Mouse (Mus musculus) 416B (cell line): Measurements from ENCODE around the gene Sntn.

ENCODE experiments used
- DNase-seq: peaks from one replicate; pipeline ENCODE4 v3.0.0; 2011; ENCODE audit warnings: low read depth

The Sntn gene

DNA sequence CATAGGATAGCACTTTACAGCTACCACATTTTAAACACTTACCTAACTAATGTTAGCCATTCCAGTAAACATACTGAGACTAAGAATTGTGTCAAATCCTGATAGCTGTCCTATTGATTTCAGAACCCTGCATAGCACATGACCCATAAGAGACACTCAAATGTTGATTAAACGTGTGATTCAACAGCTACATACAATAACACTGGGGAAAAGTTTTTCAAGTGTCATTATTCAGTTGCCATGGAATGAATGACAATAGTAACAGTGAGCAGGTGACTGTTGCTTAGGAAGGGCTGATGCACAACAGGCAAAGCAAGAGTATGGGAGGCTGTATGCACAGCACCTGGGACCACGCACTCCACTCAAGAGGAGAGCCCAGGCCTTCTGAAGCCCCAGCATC lies at the start of gene Sntn:
Gene Sntn, plus strand, starts transcription at position 301 of the 400 bp plus-strand sequence.
- no peak for DNase-seq

DNA sequence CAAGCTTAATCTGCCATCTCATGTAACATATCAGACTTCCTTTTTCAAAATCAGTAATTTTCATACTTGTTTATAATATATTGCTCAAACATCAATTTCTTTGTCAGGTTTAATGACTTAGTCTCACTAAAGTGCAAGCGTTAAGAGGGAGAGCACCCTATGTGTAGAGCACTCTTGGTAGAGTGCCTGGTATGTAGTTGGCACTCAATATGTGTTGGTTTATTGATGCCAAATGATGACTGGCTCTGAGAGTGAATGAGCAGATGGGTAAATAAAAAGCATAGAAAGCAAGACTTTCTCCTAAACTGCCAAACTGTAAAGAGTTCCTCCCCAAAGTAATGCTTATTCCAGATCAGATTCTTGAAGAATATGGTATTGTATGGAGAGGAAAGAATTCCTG lies 20.8 kb upstream of the Sntn start:
- no peak for DNase-seq

DNA sequence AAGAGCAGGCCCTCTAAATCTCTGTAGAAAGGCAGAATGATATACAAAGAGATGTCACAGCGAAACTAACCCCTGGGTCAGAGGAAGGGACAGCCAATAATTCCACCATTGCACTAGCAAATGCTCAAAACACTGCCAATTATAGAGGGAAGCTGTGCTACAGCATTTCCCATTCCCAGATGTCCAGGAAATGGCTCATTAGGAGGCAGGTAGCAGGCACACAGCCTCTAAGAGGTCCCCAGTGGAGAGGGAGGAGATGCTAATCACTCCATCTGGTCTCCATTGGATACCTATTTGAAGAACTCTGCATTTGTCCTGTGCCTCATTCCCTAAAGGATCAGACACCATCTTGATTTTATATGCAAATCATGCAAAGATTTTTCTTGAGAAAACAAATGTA lies 19.6 kb upstream of the Sntn start:
- no peak for DNase-seq

DNA sequence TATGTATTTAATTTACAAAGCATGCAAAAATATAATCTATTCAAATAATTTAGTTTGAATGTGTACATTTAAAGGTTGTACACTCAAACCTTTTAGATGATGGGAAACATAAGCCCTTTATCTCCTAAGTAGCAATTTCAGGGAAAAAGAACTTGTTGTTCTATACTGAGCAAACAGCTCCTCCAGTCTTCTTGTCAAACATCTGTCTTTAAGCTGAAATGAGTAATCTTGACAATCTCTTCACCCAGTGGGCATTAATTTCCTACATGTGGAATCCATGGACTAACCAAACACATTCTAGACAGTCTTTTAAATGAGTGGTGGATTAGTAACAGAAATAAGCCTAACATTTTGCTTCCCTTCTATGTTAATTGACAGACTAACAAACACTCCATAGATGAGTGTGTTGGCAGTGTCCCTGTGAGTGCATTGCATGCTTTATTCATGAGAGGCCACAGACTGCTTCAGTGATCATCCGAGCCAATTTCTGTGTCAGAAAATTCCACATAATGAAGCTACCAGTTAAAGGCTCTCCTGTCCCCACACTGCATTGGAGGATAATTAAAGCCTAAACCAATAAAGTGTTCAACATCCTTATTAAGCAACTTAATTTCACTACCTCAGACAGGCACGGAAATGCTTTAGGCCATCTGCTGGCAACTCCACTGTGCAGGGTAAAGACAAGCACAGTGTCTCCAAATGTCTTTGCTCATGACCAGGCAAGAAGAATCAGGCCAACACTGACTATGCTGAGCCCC lies 19.0 kb upstream of the Sntn start:
- no peak for DNase-seq

DNA sequence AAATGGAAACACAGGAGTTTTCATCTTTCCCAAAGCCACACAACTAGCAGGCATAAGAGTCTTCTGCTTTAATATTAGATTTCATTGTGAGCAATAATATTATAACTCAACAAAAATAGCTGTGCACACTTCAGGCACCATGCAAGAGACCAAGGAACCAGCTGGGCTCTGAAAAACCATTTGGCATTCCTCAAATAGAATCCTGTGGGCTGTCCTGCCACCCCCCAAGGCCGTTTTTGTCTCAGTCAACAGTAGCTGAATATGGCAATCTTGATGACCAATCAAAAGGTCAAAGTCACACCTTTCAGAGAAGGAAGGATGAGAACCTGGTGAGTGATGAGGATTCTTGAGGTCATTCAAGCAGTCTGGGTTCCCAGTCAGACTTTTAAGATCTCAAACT lies 16.0 kb downstream of the Sntn start:
- DNase-seq: no peak

DNA sequence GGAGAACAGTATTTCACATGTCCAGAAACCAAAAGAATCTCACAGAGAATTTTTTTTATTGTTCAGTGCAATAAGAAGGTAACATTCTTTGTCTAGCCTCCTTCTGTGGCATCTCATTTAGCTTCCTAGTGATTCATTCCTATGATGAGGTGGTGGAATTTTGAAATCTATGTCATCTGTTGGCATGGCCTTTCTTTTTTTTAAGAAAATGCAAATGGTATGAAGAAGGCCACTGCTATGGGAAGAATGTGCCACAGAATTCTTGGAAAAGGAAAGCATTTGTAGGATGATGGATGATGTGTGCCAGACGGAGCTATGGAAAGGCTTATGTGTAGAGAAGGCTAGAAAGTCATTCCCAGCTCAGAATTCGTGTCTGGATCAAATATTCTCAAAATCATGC lies 19.8 kb downstream of the Sntn start:
- no peak for DNase-seq

DNA sequence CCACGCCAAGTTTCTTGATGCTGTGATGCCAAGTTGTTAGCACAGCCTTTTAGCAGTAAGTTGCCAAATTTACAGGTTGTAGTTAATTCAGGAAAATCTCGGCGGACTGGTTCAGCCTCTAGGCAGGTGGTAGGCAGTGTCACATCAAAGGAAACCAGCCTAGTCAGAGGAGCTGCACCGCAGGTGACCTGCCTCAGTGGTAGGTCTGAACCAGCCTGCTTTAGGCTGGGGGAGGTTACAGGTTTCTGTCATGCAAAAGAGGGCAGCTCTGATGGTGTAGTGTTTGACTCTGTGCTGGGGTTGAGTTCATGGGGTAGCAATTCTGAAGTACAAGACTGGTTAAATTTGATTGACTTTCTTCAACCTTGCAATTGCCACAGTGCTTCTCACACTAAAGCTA lies 61.6 kb downstream of the Sntn start:
- no peak for DNase-seq
